Mouse (Mus musculus) kidney, postnatal 14 days (tissue): ENCODE data around the gene Gm4985.
"Not testable (repeated sequence)": the region's sequence is repeated elsewhere in the genome, so short reads cannot be mapped to it uniquely, and the experiment has no call there.

Experiments used
- DNase-seq: peaks from one replicate; pipeline ENCODE4 v3.0.0; 2022; ENCODE audit warnings: mixed read lengths

Gene Gm4985

GRCm38 (mm10) chrX:23958834-23959233 lies at the start of gene Gm4985:
Gene Gm4985 (minus strand): TSS chrX:23958934.
- not testable (repeated sequence) for DNase-seq

- no peak for DNase-seq
Measured at GRCm38 (mm10) chrX:23954161-23954560, 4.6 kb downstream of the Gm4985 start.
